Mouse (Mus musculus) brain, embryonic 14.5 days (tissue): ENCODE results near the gene Ptprk.

Experiments used
- CTCF ChIP-seq: fragments of 200-500 bp; IDR thresholded peaks from 2 replicates; pipeline ENCODE4 v1.5.1; 2012; ENCODE audit warnings: inconsistent platforms, mild to moderate bottlenecking, moderate library complexity, borderline replicate concordance; ENCODE audit not compliant: insufficient read depth, insufficient read length; ENCODE audit errors: extremely low read depth
- POLR2A ChIP-seq: fragments of 200-500 bp; IDR thresholded peaks from 2 replicates; pipeline ENCODE4 v1.6.1; 2012; ENCODE audit warnings: mild to moderate bottlenecking, inconsistent platforms, borderline replicate concordance; ENCODE audit not compliant: poor library complexity, insufficient read depth, insufficient read length, severe bottlenecking; ENCODE audit errors: extremely low read depth

- TF ChIP-seq POLR2A: no peak
- TF ChIP-seq CTCF: no peak
Observed at GRCm38 (mm10) chr10:28609136-28609535, 534.5 kb downstream of the Ptprk start.
